In the genomic region with DNA sequence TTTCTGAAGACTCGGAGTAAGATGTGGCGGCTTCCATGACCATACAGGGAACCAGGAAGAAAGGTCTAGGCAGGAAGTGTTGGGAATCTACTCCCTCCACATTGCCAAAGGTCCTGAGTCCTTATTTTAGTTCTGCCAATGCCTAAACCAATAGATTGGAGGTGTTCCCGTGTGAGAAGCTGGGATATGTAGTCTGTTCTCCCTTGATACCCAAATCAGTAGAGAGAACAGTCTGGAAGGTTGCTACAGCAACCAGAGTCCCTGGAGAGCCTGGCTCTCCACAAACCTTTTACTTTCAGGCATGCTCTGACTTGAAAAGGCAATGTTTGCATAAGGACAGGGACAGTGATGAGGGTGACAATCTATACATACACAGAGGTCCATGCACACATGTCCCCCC, we compare ENCODE assay signal across 23 mouse cellular contexts. TPM values are rescaled to one million over a fixed set of nuclear protein-coding genes. Genes with fewer than 3 reads are reported as not detected.
A peak's percentile ranks its signal among the peaks of the same experiment; 100 is the strongest.
DNase-seq lines count a peak whose midpoint lies in the region; ATAC-seq and TF ChIP-seq lines count a peak whose summit lies in the region.
"Had no signal": no experiment of that assay in that cellular context is flagged by ENCODE, and none has a peak within 500 bp of the region (broad histone marks: within the 10 kb centered on the region; RNA-seq: fewer than 3 reads in every experiment).

No protein-coding gene starts in this region.

- H3K9ac ChIP-seq in forebrain, embryonic 16.5 days (replicated peaks; ENCODE audit: low read depth, low read length): no peak overlapping the region
- no peak overlapping the region for H3K9ac ChIP-seq in forebrain, embryonic 11.5 days (ENCODE audit: low read length)
- H3K9ac ChIP-seq in neural tube, embryonic 13.5 days: no peak overlapping the region
- H3K9ac ChIP-seq: heart, embryonic 13.5 days; limb, embryonic 13.5 days; liver, embryonic 12.5 days had no signal

- no peak for ATAC-seq in forebrain, embryonic 16.5 days
- ATAC-seq in forebrain, embryonic 11.5 days (replicated peaks; ENCODE audit: low FRiP score): no peak
- ATAC-seq in neural tube, embryonic 13.5 days (ENCODE audit: low read depth): no peak
- ATAC-seq: CD4-positive, CD25-positive, alpha-beta regulatory T cell, adult 4 months; liver, embryonic 12.5 days had no signal

- H3K4me3 ChIP-seq in forebrain, embryonic 16.5 days (replicated peaks; ENCODE audit: low read length): no peak overlapping the region
- H3K4me3 ChIP-seq in forebrain, embryonic 11.5 days (ENCODE audit: low read depth, low read length): no peak overlapping the region
- H3K4me3 ChIP-seq in layer of hippocampus, adult 2 months: peak overlapping the region; percentile 49
- H3K4me3 ChIP-seq in neural tube, embryonic 13.5 days: peak overlapping the region; percentile 2; the same call in 1 of the 2 replicates
- H3K4me3 ChIP-seq: heart, embryonic 13.5 days; limb, embryonic 13.5 days; liver, embryonic 12.5 days had no signal

- WGBS in forebrain, embryonic 16.5 days: 75% methylated on average over 3 of the region's 3 CpGs
- WGBS in forebrain, embryonic 11.5 days: 72% methylated on average over 3 of the region's 3 CpGs
- WGBS in neural tube, embryonic 13.5 days: 76% methylated on average over 3 of the region's 3 CpGs

- no peak overlapping the region for H3K27ac ChIP-seq in forebrain, embryonic 16.5 days (ENCODE audit: low read length)
- no peak overlapping the region for H3K27ac ChIP-seq in forebrain, embryonic 11.5 days (ENCODE audit: low read depth, low read length)
- peak overlapping the region; percentile 64 for H3K27ac ChIP-seq in layer of hippocampus, adult 2 months
- H3K27ac ChIP-seq in neural tube, embryonic 13.5 days (replicated peaks): no peak overlapping the region
- H3K27ac ChIP-seq: heart, embryonic 13.5 days; kidney, postnatal 0 days; limb, embryonic 13.5 days; liver, embryonic 12.5 days had no signal

- H3K27me3 ChIP-seq in forebrain, embryonic 16.5 days (replicated peaks; ENCODE audit: control insufficient read depth, insufficient read depth, low read length): peaks cover 2% of the 10 kb centered on the region; the same call in 1 of the 2 replicates
- H3K27me3 ChIP-seq in forebrain, embryonic 11.5 days (ENCODE audit: control insufficient read depth, insufficient read depth, low read length): peaks cover 15% of the 10 kb centered on the region; the same call in 1 of the 2 replicates
- H3K27me3 ChIP-seq in neural tube, embryonic 13.5 days: peaks cover 25% of the 10 kb centered on the region

- H3K4me1 ChIP-seq in forebrain, embryonic 16.5 days (replicated peaks; ENCODE audit: control insufficient read depth, insufficient read depth, low read length): peaks cover 26% of the 10 kb centered on the region
- H3K4me1 ChIP-seq in forebrain, embryonic 11.5 days (replicated peaks; ENCODE audit: control insufficient read depth, insufficient read depth, low read length): peaks cover 4% of the 10 kb centered on the region; the same call in 1 of the 2 replicates
- H3K4me1 ChIP-seq in neural tube, embryonic 13.5 days (replicated peaks): peaks cover 53% of the 10 kb centered on the region
- H3K4me1 ChIP-seq: liver, embryonic 12.5 days had no signal

- no peak for DNase-seq in forebrain, embryonic 11.5 days (ENCODE audit: low spot score)
- peak; percentile 34 to 44 for DNase-seq in layer of hippocampus, adult 2 months (ENCODE audit: low spot score in 2 of 2)
- DNase-seq in layer of hippocampus, adult 11-12 months (ENCODE audit: low spot score): no peak
- no peak for DNase-seq in neural tube, embryonic 10.5 days (ENCODE audit: extremely low spot score, low spot score)
- no peak for DNase-seq in kidney, adult 11 months
- DNase-seq: adrenal gland, postnatal 14 days; cerebellum, adult 8-10 months; cerebellum, postnatal 36 days; gastrocnemius, postnatal 25 days; heart, adult 18-20 months; heart, postnatal 14 days; kidney, adult 18-20 months; lung, adult 18-20 months; lung, postnatal 14 days; thymus, postnatal 14 days had no signal

- no peak for TF ChIP-seq CTCF in layer of hippocampus, adult 2 months (conservative IDR thresholded peaks at IDR 0.05)

- peak overlapping the region; percentile 24 for H3K4me2 ChIP-seq in forebrain, embryonic 16.5 days (ENCODE audit: low read length)
- no peak overlapping the region for H3K4me2 ChIP-seq in forebrain, embryonic 11.5 days (ENCODE audit: low read depth, low read length, severe bottlenecking)
- H3K4me2 ChIP-seq in neural tube, embryonic 13.5 days: peak overlapping the region; percentile 83
- H3K4me2 ChIP-seq: heart, embryonic 13.5 days; limb, embryonic 13.5 days; liver, embryonic 12.5 days had no signal

- H3K9me3 ChIP-seq in forebrain, embryonic 16.5 days (ENCODE audit: control insufficient read depth, low read length): no peaks in the 10 kb centered on the region
- H3K9me3 ChIP-seq in forebrain, embryonic 11.5 days (ENCODE audit: control insufficient read depth, low read length): no peaks in the 10 kb centered on the region
- H3K9me3 ChIP-seq in neural tube, embryonic 13.5 days: no peaks in the 10 kb centered on the region
- H3K9me3 ChIP-seq: heart, embryonic 13.5 days; limb, embryonic 13.5 days; liver, embryonic 12.5 days had no signal

- H3K36me3 ChIP-seq in forebrain, embryonic 16.5 days (ENCODE audit: control insufficient read depth, insufficient read depth): no peaks in the 10 kb centered on the region
- no peaks in the 10 kb centered on the region for H3K36me3 ChIP-seq in forebrain, embryonic 11.5 days (ENCODE audit: control insufficient read depth, insufficient read depth, low read length)
- H3K36me3 ChIP-seq in neural tube, embryonic 13.5 days: 0 out of 2 replicates have a peak, but pooled peaks cover 4% of the 10 kb centered on the region
- H3K36me3 ChIP-seq: heart, embryonic 13.5 days; liver, embryonic 12.5 days had no signal

RNA-seq across cellular contexts. Expression of gene Kcna6, which starts 4.7 kb away (rescaled TPM):
- polyA plus RNA-seq in forebrain, embryonic 16.5 days (2015; fragmentation: Nextera tagmentation; extraction: Ambion mirVana): 14.2 and 16.8 TPM in 2 replicates
- 3.6 and 4.8 TPM in 2 replicates for polyA plus RNA-seq in forebrain, embryonic 11.5 days (2014; fragmentation: Nextera tagmentation; extraction: Ambion mirVana)
- total RNA-seq in layer of hippocampus, adult 2 months (2021): 10 to 100 TPM; 46.6 to 48.5 TPM
- polyA plus RNA-seq in neural tube, embryonic 13.5 days (2015; fragmentation: Nextera tagmentation; extraction: Ambion mirVana): 19.9 and 26.1 TPM in 2 replicates
- total RNA-seq: megakaryocyte progenitor cell, adult 5-6 weeks had no signal
- polyA plus RNA-seq: CD4-positive, CD25-positive, alpha-beta regulatory T cell, adult 4 months had no signal

Comparison
In these comparisons a context has a peak if more than half of its experiments do, and no peak if none do; other contexts are left out.
1. DNase-seq: peak in layer of hippocampus, adult 2 months (2 of 2); none in forebrain, embryonic 11.5 days (single experiment), layer of hippocampus, adult 11-12 months (single experiment), neural tube, embryonic 10.5 days (single experiment) and kidney, adult 11 months (single experiment).
2. H3K4me3 ChIP-seq: peak in layer of hippocampus, adult 2 months (single experiment) and neural tube, embryonic 13.5 days (single experiment); none in forebrain, embryonic 16.5 days (single experiment) and forebrain, embryonic 11.5 days (single experiment).